Mouse (Mus musculus) megakaryocyte-erythroid progenitor cell, adult 5-6 weeks (primary cell): Measurements from ENCODE around the gene Tex21. TPM values are rescaled to one million over a fixed set of nuclear protein-coding genes. Genes with fewer than 3 reads are reported as not detected.
A peak's percentile ranks its signal among the peaks of the same experiment; 100 is the strongest.

ENCODE experiments used
- ATAC-seq: replicated peaks from 2 replicates; pipeline ENCODE4 v1.8.0; 2016; ENCODE audit warnings: mild to moderate bottlenecking, inconsistent platforms; ENCODE audit not compliant: severe bottlenecking, poor library complexity, low FRiP score, low TSS enrichment
- total RNA-seq, 2 experiments: library from RNA; stranded (forward) in 1 of 2; stranded (reverse) in 1 of 2; fragments of 200-1000, 215-1000 nt in 1 of 2; fragments of >200 nt in 1 of 2; fragmentation: Nextera tagmentation in 1 of 2; gene quantifications; 2 replicates each; pipeline ENCODE4 v1.2.3; 2014 to 2017

The Tex21 gene
- total RNA-seq, 2 experiments from 2014 or later = 1.9 to 2.0 TPM

DNA sequence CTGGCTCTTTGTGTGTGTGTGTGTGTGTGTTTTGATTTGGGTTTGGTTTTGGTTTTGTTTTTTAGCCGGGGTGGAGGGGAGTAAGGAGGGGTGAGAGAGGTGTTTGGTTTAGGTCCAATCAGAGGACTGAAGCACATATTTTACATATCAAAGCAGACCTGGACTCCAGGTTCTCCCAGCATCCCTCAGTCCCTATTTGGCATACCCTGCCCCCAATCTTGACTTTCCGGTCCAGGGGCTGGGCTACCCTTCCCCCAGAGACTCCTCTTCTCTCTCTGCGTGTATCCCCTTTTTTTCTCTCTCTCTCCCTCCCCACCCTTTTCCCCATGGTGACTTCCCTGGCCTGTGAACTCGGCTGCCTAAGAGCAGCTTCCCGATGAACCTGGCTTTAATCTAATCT lies 31.4 kb downstream of the Tex21 start:
- no peak for ATAC-seq

GRCm38 (mm10) chr12:76209429-76209974 lies 37.0 kb downstream of the Tex21 start:
- ATAC-seq = no peak

DNA sequence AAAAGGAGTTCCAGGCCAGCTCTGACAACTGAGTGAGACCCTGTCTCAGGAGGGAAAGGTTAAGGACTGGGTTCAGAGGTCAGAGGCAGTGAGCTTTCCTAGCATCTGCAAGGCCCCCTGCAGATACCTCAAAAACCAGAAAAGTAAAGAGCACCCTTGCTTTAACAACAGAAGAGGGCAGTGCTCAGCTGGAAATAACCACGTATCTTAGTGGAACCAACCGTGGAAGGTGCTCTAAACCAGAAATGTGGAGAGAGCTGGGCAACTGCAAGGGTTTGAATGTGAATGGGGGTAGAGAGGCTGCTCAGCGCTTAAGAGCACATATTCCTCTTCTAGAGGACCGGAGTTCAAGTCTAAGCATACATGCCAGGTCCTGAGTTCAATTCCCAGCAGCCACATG lies 46.2 kb downstream of the Tex21 start:
- ATAC-seq = no peak

DNA sequence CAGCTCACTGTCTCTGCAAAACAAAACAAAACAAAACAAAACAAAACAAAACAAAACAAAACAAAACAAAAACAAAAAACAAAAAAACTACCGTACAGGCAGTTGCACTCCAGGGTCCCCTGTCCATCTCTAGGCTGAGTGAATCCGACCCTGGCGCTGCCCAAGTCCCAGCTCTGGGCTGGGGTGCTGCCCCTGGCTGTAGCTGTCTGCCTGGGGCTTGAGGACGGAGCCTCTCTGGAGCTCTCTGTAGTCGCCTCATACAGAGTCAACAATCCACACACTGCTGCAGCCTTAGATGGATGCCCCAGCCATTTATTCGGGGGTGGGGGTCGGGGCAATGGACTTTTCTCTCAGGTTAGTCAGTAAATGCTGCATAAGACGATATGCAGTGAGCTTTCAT lies 49.5 kb downstream of the Tex21 start:
- no peak for ATAC-seq

GRCm38 (mm10) chr12:76196709-76197054 lies 49.9 kb downstream of the Tex21 start:
- ATAC-seq = peak; percentile 72

DNA sequence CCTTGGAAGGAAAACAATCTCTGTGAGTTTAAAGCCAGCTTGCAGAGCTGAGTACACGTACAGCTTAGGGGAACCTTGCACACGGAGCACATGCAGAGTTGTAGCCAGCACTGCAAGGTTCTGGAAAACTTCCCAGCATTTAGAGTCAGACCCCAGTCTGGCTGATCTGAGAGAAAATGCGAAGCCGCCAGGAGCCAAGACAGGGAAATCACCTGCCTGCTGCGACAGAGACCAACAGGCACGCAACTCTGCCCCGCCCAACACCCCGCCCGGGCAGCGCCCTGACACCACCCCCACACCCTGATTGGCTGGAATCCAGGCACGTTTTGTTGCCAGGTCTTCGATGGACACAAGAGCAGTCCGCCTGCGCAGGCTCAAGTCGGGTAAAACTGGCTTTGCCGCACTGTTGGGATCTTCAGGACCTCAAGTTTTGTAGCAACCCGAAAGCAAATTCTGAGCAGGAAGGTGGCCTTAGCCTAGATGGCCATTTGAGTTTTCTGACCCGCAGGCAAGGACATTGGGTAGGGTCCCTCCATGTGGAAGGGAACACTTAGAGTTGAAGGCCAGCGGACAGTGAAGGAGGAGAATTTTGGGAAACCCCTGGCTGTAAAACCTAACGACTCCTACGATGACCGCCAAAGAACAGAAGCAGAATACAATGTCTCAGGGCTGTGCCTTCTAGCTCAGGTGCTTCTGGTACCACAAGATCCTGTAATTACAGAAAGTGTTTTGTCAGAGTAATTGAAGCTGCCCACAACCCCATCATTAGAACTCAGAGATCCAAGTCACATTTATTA lies 50.4 kb downstream of the Tex21 start:
- ATAC-seq = peak; percentile 86

DNA sequence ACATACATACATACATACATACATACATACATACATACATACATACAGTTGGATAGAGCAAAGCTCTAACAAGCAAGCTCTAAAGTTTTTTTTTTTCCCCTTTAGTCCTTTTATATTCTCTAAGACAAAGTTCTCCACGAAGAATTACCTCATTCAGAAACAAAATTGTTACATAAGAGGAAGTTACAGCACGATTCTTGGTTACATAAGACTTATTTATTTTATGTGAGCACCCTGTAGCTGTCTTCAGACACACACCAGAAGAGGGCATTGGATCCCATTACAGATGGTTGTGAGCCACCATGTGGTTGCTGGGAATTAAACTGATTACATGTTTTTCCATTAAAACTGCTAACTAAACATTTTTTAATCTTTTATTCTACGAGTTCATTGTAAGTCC lies 52.0 kb downstream of the Tex21 start:
- ATAC-seq = no peak

- ATAC-seq = peak; percentile 72
These were observed 55.6 kb downstream of the Tex21 start for GRCm38 (mm10) chr12:76190940-76191339.

DNA sequence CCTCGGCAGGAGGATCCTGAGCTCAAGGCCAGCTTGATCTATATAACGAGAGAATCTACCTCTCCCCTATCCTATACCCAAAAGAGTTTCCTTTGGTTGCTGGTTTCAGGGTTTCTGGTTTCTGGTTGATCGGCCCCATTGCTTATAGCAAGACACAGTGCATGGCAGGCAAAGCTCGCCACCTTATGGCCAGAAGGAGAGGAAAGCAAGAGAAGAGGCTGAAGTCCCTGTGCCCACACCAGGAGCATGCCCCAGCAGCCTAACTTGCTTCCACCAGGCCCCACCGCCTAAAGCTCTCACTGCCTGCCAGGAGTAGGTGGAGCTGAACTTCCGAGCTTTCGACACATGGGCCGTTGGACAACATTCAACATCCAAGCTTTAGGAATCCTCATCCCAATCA lies 58.7 kb downstream of the Tex21 start:
- 0 out of 2 replicates have a peak, but pooled peaks have one; percentile 49 for ATAC-seq

DNA sequence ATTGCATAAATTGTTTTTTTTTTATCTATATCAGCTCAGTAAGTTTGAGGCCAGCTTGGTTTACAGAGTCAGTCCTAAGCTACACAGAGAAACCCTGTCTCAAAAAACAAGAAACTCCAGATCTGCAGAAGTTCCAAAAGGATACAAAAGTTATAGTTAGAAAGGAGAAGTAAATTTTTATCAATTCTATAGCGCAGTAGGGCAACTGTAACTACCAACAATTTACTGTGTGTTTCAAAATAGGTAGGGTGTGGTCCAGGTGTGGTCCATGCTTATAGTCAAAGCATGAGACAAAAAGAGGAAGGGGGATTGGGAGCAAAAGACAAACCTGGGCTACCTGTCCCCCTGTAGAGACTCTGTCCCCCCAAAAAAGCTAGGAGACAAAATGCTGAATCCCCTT lies 60.1 kb downstream of the Tex21 start:
- ATAC-seq = no peak

GRCm38 (mm10) chr12:76185167-76185816 lies 61.3 kb downstream of the Tex21 start:
- no peak for ATAC-seq

GRCm38 (mm10) chr12:76184271-76184670 lies 62.3 kb downstream of the Tex21 start:
- ATAC-seq = no peak

GRCm38 (mm10) chr12:76182831-76183230 lies 63.7 kb downstream of the Tex21 start:
- no peak for ATAC-seq

- ATAC-seq = no peak
These were observed 65.1 kb downstream of the Tex21 start for GRCm38 (mm10) chr12:76181471-76181870.

DNA sequence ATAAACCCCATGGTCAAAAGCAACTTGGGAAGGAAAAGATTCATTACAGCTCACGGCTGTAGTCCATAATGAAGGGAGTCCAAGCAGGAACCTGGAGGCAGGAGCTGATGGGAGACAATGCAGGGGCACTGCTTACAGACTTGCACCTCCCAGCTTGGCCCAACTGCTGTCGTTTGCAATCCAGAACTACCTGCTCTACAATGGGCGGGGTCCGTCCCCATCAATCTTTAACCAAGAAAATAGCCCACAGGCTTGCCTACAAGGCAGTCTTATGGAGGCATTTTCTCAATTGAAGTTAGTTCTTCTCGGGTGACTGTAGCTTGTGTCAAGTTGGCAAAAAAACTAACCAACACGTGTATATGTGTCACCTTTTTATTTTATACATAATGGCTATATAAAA lies 66.1 kb downstream of the Tex21 start:
- ATAC-seq = no peak

GRCm38 (mm10) chr12:76179527-76179926 lies 67.0 kb downstream of the Tex21 start:
- no peak for ATAC-seq

GRCm38 (mm10) chr12:76179051-76179450 lies 67.5 kb downstream of the Tex21 start:
- no peak for ATAC-seq

DNA sequence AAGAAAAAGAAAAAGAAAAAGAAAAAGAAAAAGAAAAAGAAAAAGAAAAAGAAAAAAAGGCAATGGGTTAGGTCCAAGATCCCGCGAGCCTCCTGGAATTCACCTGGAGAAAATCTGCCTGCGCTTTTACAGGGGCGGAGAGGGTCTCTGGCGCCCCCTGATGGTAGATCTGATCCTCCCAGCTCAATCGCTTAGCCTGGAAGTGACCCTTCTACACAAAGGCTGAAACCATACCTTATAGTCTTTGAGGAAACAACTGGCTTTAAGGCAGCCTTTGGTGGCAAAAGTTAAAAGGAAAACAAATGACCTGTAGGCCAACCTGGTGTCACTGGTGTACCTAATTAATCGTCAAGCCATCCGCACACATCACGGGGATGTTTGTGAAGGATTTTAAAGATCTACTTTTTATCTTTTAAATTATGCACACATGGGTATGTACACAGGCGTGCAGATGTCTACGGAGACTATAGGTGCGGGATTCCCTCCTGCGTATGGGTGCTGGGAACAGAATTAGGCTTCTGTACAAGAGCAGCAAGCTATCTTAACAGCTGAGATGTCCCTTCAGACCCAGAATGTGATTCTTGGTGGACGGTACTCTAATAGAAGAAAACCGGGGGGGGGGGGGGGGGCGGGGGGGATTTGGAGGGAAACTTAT lies 68.6 kb downstream of the Tex21 start:
- peak; percentile 73 for ATAC-seq

- peak; percentile 47 for ATAC-seq
These were observed 69.3 kb downstream of the Tex21 start, which contains the start of gene Esr2 for GRCm38 (mm10) chr12:76177000-76177863. TSS of gene Esr2 (minus strand) at chr12:76177259.
